Mouse (Mus musculus): Measurements from ENCODE around the gene Gm26657.

DNA sequence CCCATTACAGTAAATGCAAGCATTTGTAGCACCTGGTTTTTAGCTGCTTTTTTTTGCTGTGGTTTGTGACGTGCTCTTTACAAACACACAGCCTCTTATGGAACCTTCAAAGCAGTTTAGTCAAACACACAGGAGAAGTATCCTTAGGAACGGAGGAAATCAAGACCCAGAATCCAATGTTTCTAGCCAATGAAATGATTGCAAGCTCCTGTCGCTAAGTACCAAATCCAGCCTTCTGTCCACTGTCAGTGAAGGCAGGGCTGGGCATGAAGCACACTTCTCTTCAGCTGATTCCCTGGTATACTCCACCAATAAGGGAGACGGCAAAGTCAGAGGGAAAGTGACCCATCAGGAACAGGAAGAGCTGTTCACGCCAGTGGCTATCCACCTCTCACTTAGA lies 16.2 kb downstream of the Gm26657 start:
- no peak for TF ChIP-seq POLR2A (IDR thresholded peaks at IDR 0.05; ENCODE audit: borderline replicate concordance, insufficient read depth, low read length)
- TF ChIP-seq CTCF (IDR thresholded peaks at IDR 0.05; ENCODE audit: borderline replicate concordance, insufficient read depth, low read depth, low read length), result no peak
